Mouse (Mus musculus) erythroblast, embryonic 14.5 days (primary cell): Measurements from ENCODE around the gene Gm37240.

Experiments used
- GATA1 ChIP-seq: IDR thresholded peaks from 2 replicates; pipeline ENCODE4 v1.6.1; 2012; ENCODE audit warnings: low read length, inconsistent platforms, mixed read lengths
- TAL1 ChIP-seq: IDR thresholded peaks from 3 replicates; pipeline ENCODE4 v1.6.1; 2012; ENCODE audit warnings: low read length, inconsistent platforms, mixed read lengths

GRCm38 (mm10) chr3:85923954-85924945 is 36.9 kb upstream of the Gm37240 start:
- TF ChIP-seq TAL1 (no peak), GATA1 (no peak)
